Mouse (Mus musculus): Measurements from ENCODE around the gene Ceacam19.
"Not testable (repeated sequence)": the region's sequence is repeated elsewhere in the genome, so short reads cannot be mapped to it uniquely, and the experiment has no call there.

Gene Ceacam19

DNA sequence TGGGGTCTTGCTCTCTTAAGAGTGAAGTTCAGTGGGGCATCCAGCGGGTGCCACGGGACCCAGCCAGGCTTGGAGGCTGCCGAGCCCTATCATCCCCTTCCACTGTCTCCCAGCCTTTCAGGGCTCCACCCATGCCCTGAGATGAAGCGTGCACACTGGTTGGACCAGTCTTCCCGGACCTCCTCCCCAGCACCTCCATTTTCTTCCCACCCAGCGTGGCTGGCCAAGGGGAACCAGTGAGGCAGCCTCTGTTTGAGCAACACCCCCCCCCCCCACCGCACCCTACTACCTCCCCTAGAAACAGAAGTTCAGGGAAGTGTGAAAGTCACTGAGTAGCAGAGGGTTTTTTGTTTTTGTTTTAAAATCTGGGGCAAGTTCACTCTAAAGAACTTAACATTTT lies at the start of gene Ceacam19:
Ceacam19 (minus strand) TSS at position 117 of the 400 bp plus-strand sequence.
- DNase-seq (ENCODE audit: low spot score) = no peak

GRCm38 (mm10) chr7:19937229-19937821 lies 49.6 kb upstream of the Ceacam19 start:
- DNase-seq (ENCODE audit: low spot score) = no peak

DNA sequence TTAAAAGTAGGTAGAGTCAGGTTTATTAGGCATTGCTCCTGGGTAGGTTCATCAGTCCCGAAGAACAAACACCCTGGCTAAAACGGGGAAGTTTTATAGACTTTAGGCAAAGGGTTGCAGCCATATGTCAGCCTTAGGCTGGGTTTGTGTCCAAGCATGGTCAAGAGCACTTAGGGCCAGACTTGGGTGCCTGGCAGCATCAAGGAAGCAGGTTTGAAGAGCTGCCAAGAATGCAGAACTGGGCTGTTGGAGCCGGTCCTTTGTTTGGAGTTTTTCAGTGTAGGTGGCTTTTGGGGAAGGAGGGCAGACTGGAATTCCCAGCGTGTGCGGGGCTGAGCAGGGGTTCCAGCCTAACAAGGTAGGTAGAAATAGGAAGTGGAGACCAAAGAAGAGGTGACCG lies 48.2 kb upstream of the Ceacam19 start:
- DNase-seq (ENCODE audit: low spot score) = no peak

DNA sequence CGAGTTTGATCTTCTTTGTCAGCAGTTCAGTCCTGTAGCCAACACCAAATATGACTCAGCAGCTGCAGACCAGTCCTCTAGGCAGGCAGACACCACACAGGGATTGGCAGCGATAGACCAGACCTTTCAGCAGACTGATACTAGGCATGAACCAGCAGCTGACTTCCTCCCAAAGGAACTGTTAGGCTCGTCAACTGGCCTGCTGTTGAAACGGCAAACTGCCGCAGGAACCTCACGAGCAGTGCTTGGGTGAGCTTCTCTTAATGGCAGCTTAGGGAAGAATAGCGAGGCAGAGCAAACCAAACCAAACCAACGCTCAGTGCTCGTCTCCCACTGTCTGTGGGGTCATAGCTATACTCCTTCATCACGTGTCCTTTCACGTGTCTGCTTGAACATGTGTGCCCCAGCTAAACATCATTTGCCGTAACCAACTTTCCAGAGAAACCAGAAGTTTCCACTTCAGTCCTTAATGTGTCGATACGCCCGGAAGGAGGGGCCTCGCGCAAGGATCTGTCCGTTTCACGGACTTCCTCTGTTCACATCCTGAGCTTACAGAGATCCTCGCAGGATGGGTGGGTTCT lies 47.5 kb upstream of the Ceacam19 start:
- DNase-seq (ENCODE audit: low spot score) = no peak

- DNase-seq (ENCODE audit: low spot score) = no peak
Observed at GRCm38 (mm10) chr7:19932877-19933809, 45.4 kb upstream of the Ceacam19 start.

GRCm38 (mm10) chr7:19932133-19932876 lies 44.5 kb upstream of the Ceacam19 start:
- DNase-seq (ENCODE audit: low spot score) = no peak

- DNase-seq (ENCODE audit: low spot score) = not testable (repeated sequence)
Observed at GRCm38 (mm10) chr7:19930481-19930880, 42.7 kb upstream of the Ceacam19 start.

DNA sequence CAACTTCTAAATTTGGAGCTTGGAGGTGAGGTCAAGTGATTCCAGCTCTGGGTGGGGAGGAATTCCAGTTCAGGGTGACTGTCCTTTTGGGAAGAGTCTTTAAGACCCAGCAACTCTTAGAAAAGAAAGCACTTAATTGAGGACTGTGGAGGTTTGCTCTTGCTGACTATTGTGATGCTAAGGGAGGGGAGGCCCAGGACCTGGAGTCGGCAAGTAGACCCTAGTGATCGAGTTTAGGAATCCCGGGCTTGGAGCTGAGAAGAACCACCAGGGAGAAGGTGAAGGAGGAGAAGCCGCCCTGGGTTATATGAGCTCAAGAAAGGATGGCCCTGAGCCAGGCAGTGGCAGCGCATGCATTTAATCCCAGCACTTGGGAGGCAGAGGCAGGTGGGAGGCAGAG lies 40.7 kb upstream of the Ceacam19 start:
- no peak for DNase-seq (ENCODE audit: low spot score)

DNA sequence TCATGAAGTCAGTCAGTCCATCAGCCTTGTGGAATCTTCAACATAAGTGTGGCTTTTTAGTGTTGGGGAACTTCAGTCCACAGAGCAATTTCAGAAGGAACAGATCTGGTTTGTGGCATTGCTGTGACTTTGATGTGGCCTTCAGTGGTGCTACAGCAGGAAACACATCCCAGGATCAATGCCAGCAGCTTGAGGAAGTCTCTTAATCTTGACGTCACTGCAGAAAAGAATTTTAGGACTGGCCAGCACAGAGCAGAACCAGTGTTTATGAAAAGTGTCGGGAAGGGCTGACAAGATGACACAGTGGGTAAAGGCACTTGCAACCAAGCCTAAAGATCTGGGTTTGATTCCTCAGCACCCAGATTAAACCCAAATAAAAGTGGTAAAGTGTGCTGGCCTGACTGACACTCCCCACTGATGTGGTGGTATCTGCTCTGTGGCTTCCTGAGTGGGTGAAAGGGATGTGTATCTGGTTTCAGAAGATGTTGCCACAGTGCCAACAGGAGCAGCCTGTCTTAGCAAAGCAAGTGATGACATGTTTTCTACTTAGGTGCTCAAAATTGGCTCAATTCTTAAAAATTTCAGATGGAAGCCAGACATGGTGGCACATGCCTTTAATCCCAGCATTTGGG lies 39.2 kb upstream of the Ceacam19 start:
- no peak for DNase-seq (ENCODE audit: low spot score)

DNA sequence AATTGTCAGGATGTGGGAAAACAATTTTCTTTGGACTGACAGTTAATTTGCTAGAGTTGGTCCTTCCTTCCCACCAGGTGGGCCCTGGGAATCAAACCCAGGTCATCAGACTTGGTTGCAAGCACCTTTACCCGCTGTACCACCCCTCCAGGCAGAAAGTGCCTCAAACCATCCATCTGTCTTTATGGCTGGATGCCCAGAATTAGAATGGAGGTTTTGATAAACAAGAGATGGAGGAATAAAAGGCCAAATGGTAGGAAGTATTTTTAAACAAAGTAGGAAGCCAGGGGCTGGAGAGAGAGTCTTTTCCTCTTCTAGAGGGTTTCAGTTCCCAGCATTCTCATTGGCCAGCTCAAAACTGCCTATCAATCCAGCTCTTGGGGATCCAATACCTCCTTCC lies 37.6 kb upstream of the Ceacam19 start:
- no peak for DNase-seq (ENCODE audit: low spot score)

DNA sequence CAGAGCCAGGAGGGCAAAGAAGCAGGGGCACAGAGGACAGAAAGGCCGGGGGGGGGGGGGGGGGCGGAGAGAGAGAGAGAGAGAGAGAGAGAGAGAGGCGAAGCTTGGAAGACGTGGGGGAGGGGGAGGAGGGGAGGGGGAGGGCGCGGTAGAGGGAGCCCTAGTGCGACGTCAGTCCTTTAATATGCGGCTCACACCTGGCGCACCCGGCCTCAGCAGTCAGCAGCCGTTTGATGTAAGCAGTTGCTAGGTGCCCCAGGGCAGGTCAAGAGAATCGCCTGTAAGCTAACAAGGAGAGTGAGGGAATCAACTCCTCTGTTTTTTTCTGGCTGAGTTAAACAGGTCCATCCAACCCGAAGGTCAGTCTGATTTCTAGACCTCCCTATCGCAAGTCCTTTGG lies 36.0 kb upstream of the Ceacam19 start:
- no peak for DNase-seq (ENCODE audit: low spot score)

DNA sequence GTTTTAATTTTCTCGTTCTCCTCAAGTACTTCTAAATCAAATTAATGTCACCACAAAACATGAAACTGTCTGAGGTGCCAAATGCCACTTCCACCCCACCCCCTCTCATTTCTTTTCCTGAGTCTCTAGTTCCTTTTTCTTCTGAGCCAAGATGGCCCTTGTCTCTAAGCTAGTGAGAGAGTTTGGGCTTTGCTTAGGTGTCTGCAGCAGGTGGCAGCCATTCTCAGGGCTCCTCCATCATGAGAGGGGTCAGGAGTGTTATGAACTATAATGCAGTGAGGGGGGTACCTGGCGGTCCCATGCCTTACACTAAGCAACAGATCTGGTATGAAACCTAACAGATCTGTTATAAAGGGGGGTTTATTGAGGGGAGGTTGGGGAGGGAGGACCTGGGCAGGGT lies 35.6 kb upstream of the Ceacam19 start:
- DNase-seq (ENCODE audit: low spot score) = no peak

GRCm38 (mm10) chr7:19920506-19921261 lies 32.9 kb upstream of the Ceacam19 start, which contains the start of gene Pvr:
TSS of gene Pvr (minus strand) at chr7:19921160.
- DNase-seq (ENCODE audit: low spot score) = no peak

DNA sequence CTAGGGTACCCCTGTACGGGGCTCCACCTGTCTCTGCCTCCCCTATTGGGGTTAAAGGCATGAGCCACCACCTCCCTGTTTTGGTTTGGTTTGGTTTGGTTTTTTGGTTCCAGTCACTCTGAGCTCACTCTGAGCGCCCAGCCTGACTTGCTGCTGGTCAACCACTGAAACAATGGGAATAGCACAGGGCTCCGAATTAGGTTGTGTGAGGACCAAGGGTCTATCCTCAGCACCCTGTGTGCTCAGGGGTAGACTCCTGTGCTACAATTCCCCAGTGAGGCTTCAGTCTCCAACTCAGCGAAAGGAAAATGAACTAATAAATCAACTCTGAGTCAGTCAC lies 32.4 kb upstream of the Ceacam19 start:
- DNase-seq (ENCODE audit: low spot score) = no peak

- DNase-seq (ENCODE audit: low spot score) = no peak
Observed at GRCm38 (mm10) chr7:19914558-19914957, 26.8 kb upstream of the Ceacam19 start.

- no peak for DNase-seq (ENCODE audit: low spot score)
Observed at GRCm38 (mm10) chr7:19911695-19912524, 24.1 kb upstream of the Ceacam19 start.

DNA sequence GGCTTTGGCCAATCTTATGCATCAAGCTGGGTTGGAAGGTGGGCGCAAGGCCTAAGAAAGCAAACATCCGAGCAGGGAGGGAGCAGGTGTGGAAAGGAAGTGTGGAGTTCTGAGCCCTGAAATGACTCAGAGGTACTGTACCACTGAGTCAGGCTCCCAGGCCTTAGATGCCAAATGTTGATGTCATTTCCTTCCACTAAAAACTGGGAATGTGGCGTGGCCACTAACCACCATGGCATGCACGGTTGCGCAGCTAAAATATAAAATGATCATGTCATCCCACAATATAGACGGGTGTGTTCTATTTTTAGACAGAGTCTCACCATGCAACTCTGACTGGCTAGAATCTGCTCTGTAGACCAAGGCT lies 23.5 kb upstream of the Ceacam19 start:
- DNase-seq (ENCODE audit: low spot score) = no peak

DNA sequence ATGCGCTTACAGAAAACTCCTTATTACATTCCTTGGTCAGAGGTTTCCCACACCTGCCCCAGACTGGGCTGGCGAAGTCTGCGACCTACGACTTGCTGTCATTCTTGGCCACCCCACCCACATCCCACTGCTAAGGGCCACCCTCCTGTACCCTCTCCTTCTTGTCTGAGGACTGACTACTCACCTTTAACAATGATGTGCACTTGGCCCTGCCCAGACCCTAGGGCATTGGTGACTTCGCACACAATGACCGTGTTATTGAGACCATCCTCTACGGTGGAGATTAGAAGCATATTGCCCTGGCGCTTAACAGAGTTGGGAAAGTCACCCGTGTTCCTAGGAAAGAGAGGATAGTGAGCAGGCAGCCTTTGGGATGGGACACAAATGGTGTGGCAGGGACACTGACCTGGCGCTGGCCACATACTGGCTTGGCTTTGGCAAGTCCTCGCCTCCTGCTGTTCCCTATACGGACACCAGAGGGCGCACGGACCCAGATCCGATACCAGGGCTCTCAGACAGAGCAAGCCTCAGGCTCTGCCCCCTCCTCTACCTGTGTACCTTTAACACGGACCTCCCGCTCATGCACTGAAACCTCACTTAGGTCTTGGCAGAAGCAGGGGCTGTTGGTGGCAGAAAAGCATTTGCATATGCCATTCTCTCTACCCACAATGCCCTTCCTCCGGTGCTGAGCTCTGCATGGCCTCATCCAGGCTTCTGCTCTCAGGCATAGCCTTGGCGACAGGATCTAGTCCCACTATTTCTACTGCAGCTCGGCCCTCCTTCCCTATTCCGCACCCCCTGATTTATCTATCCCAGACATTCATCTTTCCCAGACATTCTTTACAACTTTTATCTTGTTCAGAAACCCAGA lies 22.9 kb upstream of the Ceacam19 start:
- DNase-seq (ENCODE audit: low spot score) = no peak

GRCm38 (mm10) chr7:19889881-19890280 lies 2.1 kb upstream of the Ceacam19 start:
- no peak for DNase-seq (ENCODE audit: low spot score)

Measured in spleen, adult 12 weeks (tissue).